ENCODE assay signal across 15 mouse cellular contexts in the genomic region with DNA sequence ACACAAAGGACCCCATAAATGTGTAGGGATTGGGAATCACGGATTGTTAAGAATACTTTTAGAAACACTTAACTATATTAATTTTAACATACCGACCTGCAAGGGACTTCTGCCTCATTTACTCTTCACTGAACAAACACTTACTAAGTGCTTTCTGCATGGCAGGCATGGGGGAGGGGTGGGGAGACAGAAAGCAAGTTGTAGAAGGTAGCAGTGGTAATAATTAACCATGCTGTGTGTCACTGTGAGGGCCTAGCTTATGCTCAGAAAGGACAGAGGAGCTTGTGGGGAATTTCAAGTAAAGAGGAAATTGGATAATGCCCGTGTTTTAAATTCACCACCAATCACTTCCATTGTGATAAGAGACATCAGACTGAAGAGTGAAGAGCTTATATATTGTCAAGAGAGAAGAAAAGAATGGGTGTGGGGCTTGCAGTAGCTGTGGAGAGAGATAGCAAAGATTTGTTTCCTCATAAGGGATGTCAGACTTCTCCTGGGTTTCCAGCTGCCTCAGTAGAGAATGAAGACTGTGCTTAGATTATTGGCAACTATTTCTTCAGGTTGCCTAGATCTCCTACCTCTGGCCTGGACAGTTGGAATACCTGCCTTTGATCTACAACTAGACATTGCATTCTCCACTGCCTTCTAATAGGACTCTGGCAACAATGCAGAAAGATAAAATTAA.
DNase-seq lines count a peak whose midpoint lies in the region; ATAC-seq lines count a peak whose summit lies in the region.
"Had no signal": no experiment of that assay in that cellular context is flagged by ENCODE, and none has a peak within 500 bp of the region (broad histone marks: within the 10 kb centered on the region; RNA-seq: fewer than 3 reads in every experiment).

No protein-coding gene starts in this region.

- H3K36me3 ChIP-seq in liver, embryonic 15.5 days (replicated peaks) = no peaks in the 10 kb centered on the region
- H3K36me3 ChIP-seq: embryonic facial prominence, embryonic 15.5 days; hindbrain, embryonic 15.5 days; midbrain, embryonic 13.5 days had no signal

- H3K4me2 ChIP-seq in liver, embryonic 15.5 days = no peak overlapping the region
- H3K4me2 ChIP-seq: embryonic facial prominence, embryonic 15.5 days; forebrain, embryonic 13.5 days; hindbrain, embryonic 15.5 days; midbrain, embryonic 13.5 days had no signal

- no peaks in the 10 kb centered on the region for H3K27me3 ChIP-seq in liver, embryonic 15.5 days
- H3K27me3 ChIP-seq: embryonic facial prominence, embryonic 15.5 days; forebrain, embryonic 13.5 days; hindbrain, embryonic 15.5 days; midbrain, embryonic 13.5 days had no signal

- H3K4me1 ChIP-seq in liver, embryonic 15.5 days (replicated peaks) = no peaks in the 10 kb centered on the region
- H3K4me1 ChIP-seq: embryonic facial prominence, embryonic 15.5 days; forebrain, embryonic 13.5 days; hindbrain, embryonic 15.5 days; midbrain, embryonic 13.5 days had no signal

- DNase-seq in retina, embryonic 14.5 days (ENCODE audit: low spot score) = peak; percentile 2
- DNase-seq in retina, postnatal 1 day = no peak
- DNase-seq in kidney, postnatal 10 days = peak; percentile 75
- DNase-seq in cerebellum, adult 9-11 months = no peak
- no peak for DNase-seq in cerebellum, postnatal 4 days (ENCODE audit: low spot score in 2 of 2)
- DNase-seq: cerebellum, adult 11-12 months; heart, adult 2 months; heart, postnatal 14 days had no signal

- H3K27ac ChIP-seq in liver, embryonic 15.5 days (replicated peaks) = no peak overlapping the region
- H3K27ac ChIP-seq: embryonic facial prominence, embryonic 15.5 days; forebrain, embryonic 13.5 days; heart, adult 2 months; hindbrain, embryonic 15.5 days; midbrain, embryonic 13.5 days had no signal

- no peaks in the 10 kb centered on the region for H3K9me3 ChIP-seq in liver, embryonic 15.5 days (replicated peaks)
- H3K9me3 ChIP-seq: embryonic facial prominence, embryonic 15.5 days; forebrain, embryonic 13.5 days; hindbrain, embryonic 15.5 days; midbrain, embryonic 13.5 days had no signal

- H3K4me3 ChIP-seq in liver, embryonic 15.5 days (replicated peaks) = no peak overlapping the region
- H3K4me3 ChIP-seq: embryonic facial prominence, embryonic 15.5 days; forebrain, embryonic 13.5 days; heart, adult 2 months; hindbrain, embryonic 15.5 days; midbrain, embryonic 13.5 days had no signal

- H3K9ac ChIP-seq in liver, embryonic 15.5 days = no peak overlapping the region
- H3K9ac ChIP-seq: embryonic facial prominence, embryonic 15.5 days; forebrain, embryonic 13.5 days; hindbrain, embryonic 15.5 days; midbrain, embryonic 13.5 days had no signal

- 31% methylated on average over 3 of the region's 3 CpGs for WGBS in liver, embryonic 15.5 days (ENCODE audit: insufficient replicate concordance)

- ATAC-seq in liver, embryonic 15.5 days (ENCODE audit: insufficient read depth) = peak; percentile 40; the same call in 1 of the 2 replicates
- no peak for ATAC-seq in CD4-positive, CD25-positive, alpha-beta regulatory T cell, adult 4 months
- ATAC-seq: activated CD4-positive, CD25-positive, alpha-beta regulatory T cell, adult 4 months; forebrain, embryonic 13.5 days; midbrain, embryonic 13.5 days had no signal

Comparison
In these comparisons a context has a peak if more than half of its experiments do, and no peak if none do; other contexts are left out.
1. DNase-seq: peak in retina, embryonic 14.5 days (single experiment) and kidney, postnatal 10 days (single experiment); none in retina, postnatal 1 day (single experiment), cerebellum, adult 9-11 months (single experiment) and cerebellum, postnatal 4 days (0 of 2).